Mouse (Mus musculus) brain, embryonic 14.5 days (tissue): Measurements from ENCODE around the gene Leng9.

Source experiments
- CTCF ChIP-seq: fragments of 200-500 bp; IDR thresholded peaks from 2 replicates; pipeline ENCODE4 v1.5.1; 2012; ENCODE audit warnings: inconsistent platforms, mild to moderate bottlenecking, moderate library complexity, borderline replicate concordance; ENCODE audit not compliant: insufficient read depth, insufficient read length; ENCODE audit errors: extremely low read depth
- POLR2A ChIP-seq: fragments of 200-500 bp; IDR thresholded peaks from 2 replicates; pipeline ENCODE4 v1.6.1; 2012; ENCODE audit warnings: mild to moderate bottlenecking, inconsistent platforms, borderline replicate concordance; ENCODE audit not compliant: poor library complexity, insufficient read depth, insufficient read length, severe bottlenecking; ENCODE audit errors: extremely low read depth

DNA sequence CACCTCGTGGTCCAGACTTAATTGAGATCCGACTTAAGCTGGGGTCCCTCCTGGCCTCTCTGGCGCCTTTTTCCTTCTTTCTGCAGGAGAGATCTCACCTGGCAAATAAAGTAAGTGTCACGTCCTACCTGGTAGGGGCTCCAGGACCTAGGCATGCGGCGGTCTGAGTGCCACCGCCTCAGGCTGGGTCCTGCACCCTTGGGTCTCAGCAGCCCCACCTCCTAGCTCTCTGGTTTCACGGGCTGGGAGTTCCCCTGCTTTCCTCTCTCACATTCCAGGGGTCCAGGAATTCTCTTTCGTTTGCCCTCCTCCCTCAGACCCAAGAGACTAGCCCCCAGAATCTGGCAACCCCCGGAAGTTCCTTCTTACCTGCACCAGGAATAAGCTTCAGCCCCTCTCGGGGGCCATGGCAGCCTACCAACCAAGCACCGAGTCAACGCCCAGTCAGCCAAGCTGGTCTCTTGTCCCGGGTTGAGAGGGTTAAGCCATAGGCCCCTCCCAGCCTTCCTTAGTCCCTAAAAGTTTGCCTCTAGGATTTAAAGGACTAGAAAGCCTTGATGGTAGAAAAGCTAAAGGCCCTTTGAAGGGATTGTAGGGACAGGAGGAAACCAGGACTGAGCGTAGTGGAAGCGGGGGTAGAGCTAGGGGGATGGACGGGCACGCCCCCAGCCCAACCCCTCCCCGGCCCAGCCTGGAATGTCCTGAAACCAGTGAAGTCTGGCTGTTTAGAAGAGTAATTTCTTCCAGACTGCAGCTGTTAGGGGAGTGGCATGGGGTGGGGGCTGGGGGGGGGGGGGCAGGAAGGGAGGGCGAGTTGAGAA is 14.1 kb upstream of the Leng9 start, which contains the start of gene Cdc42ep5:
- no peak for TF ChIP-seq POLR2A
- TF ChIP-seq CTCF: no peak
